Mouse (Mus musculus): ENCODE data around the gene Klhdc4. TPM values are rescaled to one million over a fixed set of nuclear protein-coding genes. Genes with fewer than 3 reads are reported as not detected.

Klhdc4 gene
- polyA plus RNA-seq, 1 experiment from 2014 or later: 54.0 TPM

- H3K27me3 ChIP-seq (replicated peaks; ENCODE audit: control insufficient read depth, insufficient read depth, low read length): no peaks in the 10 kb centered on the region
- no peak overlapping the region for H3K4me3 ChIP-seq (ENCODE audit: low read depth, low read length)
- H3K9ac ChIP-seq (ENCODE audit: low read depth, low read length): no peak overlapping the region
- H3K9me3 ChIP-seq (ENCODE audit: control insufficient read depth, low read length): no peaks in the 10 kb centered on the region
- no peaks in the 10 kb centered on the region for H3K36me3 ChIP-seq (ENCODE audit: control insufficient read depth, insufficient read depth, low read length)
- no peak overlapping the region for H3K4me2 ChIP-seq
- H3K4me1 ChIP-seq (replicated peaks; ENCODE audit: control insufficient read depth, insufficient read depth, low read length): peaks cover 18% of the 10 kb centered on the region
- DNase-seq (ENCODE audit: low spot score): no peak
- ATAC-seq (replicated peaks; ENCODE audit: low FRiP score): no peak
- WGBS: 64% methylated on average over 10 of the region's 10 CpGs
- no peak overlapping the region for H3K27ac ChIP-seq (ENCODE audit: low read depth, low read length)
Observed at GRCm38 (mm10) chr8:121847261-121847822, 18.0 kb upstream of the Klhdc4 start.

- Histone ChIP-seq H3K9ac (ENCODE audit: low read depth, low read length) (no peak overlapping the region), H3K4me2 (no peak overlapping the region), H3K27me3 (replicated peaks; ENCODE audit: control insufficient read depth, insufficient read depth, low read length) (no peaks in the 10 kb centered on the region), H3K36me3 (ENCODE audit: control insufficient read depth, insufficient read depth, low read length) (no peaks in the 10 kb centered on the region), H3K27ac (ENCODE audit: low read depth, low read length) (no peak overlapping the region), H3K4me1 (replicated peaks; ENCODE audit: control insufficient read depth, insufficient read depth, low read length) (peaks cover 13% of the 10 kb centered on the region), H3K9me3 (ENCODE audit: control insufficient read depth, low read length) (no peaks in the 10 kb centered on the region), H3K4me3 (ENCODE audit: low read depth, low read length) (no peak overlapping the region)
- DNase-seq (ENCODE audit: low spot score) (no peak), ATAC-seq (replicated peaks; ENCODE audit: low FRiP score) (no peak)
Observed at GRCm38 (mm10) chr8:121846815-121847214, 17.4 kb upstream of the Klhdc4 start.

GRCm38 (mm10) chr8:121844765-121845164 lies 15.4 kb upstream of the Klhdc4 start:
- 67% methylated on average over 5 of the region's 7 CpGs for WGBS

GRCm38 (mm10) chr8:121843184-121843733 lies 13.9 kb upstream of the Klhdc4 start:
- Histone ChIP-seq H3K4me3 (ENCODE audit: low read depth, low read length) (no peak overlapping the region), H3K4me2 (no peak overlapping the region), H3K27me3 (replicated peaks; ENCODE audit: control insufficient read depth, insufficient read depth, low read length) (no peaks in the 10 kb centered on the region), H3K9ac (ENCODE audit: low read depth, low read length) (no peak overlapping the region), H3K27ac (ENCODE audit: low read depth, low read length) (no peak overlapping the region), H3K36me3 (ENCODE audit: control insufficient read depth, insufficient read depth, low read length) (no peaks in the 10 kb centered on the region), H3K4me1 (replicated peaks; ENCODE audit: control insufficient read depth, insufficient read depth, low read length) (no peaks in the 10 kb centered on the region), H3K9me3 (ENCODE audit: control insufficient read depth, low read length) (no peaks in the 10 kb centered on the region)
- no peak for DNase-seq (ENCODE audit: low spot score)
- WGBS: 81% methylated on average over 3 of the region's 3 CpGs
- no peak for ATAC-seq (replicated peaks; ENCODE audit: low FRiP score)

More at GRCm38 (mm10) chr8:121844765-121845164, 15.4 kb upstream of the Klhdc4 start:
- H3K9me3 ChIP-seq (ENCODE audit: control insufficient read depth, low read length): no peaks in the 10 kb centered on the region
- H3K4me2 ChIP-seq: no peak overlapping the region
- no peak overlapping the region for H3K9ac ChIP-seq (ENCODE audit: low read depth, low read length)
- no peak overlapping the region for H3K4me3 ChIP-seq (ENCODE audit: low read depth, low read length)
- no peaks in the 10 kb centered on the region for H3K36me3 ChIP-seq (ENCODE audit: control insufficient read depth, insufficient read depth, low read length)
- H3K27ac ChIP-seq (ENCODE audit: low read depth, low read length): no peak overlapping the region
- no peaks in the 10 kb centered on the region for H3K4me1 ChIP-seq (replicated peaks; ENCODE audit: control insufficient read depth, insufficient read depth, low read length)
- ATAC-seq (replicated peaks; ENCODE audit: low FRiP score) (no peak), DNase-seq (ENCODE audit: low spot score) (no peak)
- no peaks in the 10 kb centered on the region for H3K27me3 ChIP-seq (replicated peaks; ENCODE audit: control insufficient read depth, insufficient read depth, low read length)

- Histone ChIP-seq H3K9me3 (ENCODE audit: control insufficient read depth, low read length) (no peaks in the 10 kb centered on the region), H3K4me1 (replicated peaks; ENCODE audit: control insufficient read depth, insufficient read depth, low read length) (no peaks in the 10 kb centered on the region), H3K36me3 (ENCODE audit: control insufficient read depth, insufficient read depth, low read length) (no peaks in the 10 kb centered on the region), H3K4me2 (no peak overlapping the region), H3K9ac (ENCODE audit: low read depth, low read length) (no peak overlapping the region), H3K27ac (ENCODE audit: low read depth, low read length) (no peak overlapping the region), H3K4me3 (ENCODE audit: low read depth, low read length) (no peak overlapping the region), H3K27me3 (replicated peaks; ENCODE audit: control insufficient read depth, insufficient read depth, low read length) (no peaks in the 10 kb centered on the region)
- ATAC-seq (replicated peaks; ENCODE audit: low FRiP score) (no peak), DNase-seq (ENCODE audit: low spot score) (no peak)
- 85% methylated on average over 8 of the region's 8 CpGs for WGBS
Observed at GRCm38 (mm10) chr8:121842064-121842955, 12.9 kb upstream of the Klhdc4 start.

- Histone ChIP-seq H3K4me3 (ENCODE audit: low read depth, low read length) (no peak overlapping the region), H3K27ac (ENCODE audit: low read depth, low read length) (no peak overlapping the region), H3K36me3 (ENCODE audit: control insufficient read depth, insufficient read depth, low read length) (no peaks in the 10 kb centered on the region), H3K9me3 (ENCODE audit: control insufficient read depth, low read length) (no peaks in the 10 kb centered on the region), H3K27me3 (replicated peaks; ENCODE audit: control insufficient read depth, insufficient read depth, low read length) (no peaks in the 10 kb centered on the region), H3K9ac (ENCODE audit: low read depth, low read length) (no peak overlapping the region), H3K4me1 (replicated peaks; ENCODE audit: control insufficient read depth, insufficient read depth, low read length) (no peaks in the 10 kb centered on the region), H3K4me2 (no peak overlapping the region)
- DNase-seq (ENCODE audit: low spot score): no peak
- 53% methylated on average over 8 of the region's 8 CpGs for WGBS
- ATAC-seq (replicated peaks; ENCODE audit: low FRiP score): peak; percentile 63
Observed at GRCm38 (mm10) chr8:121841242-121841641, 11.9 kb upstream of the Klhdc4 start.

- 0 out of 2 replicates have a peak overlapping the region, but pooled peaks have one; percentile 12 for H3K9ac ChIP-seq (ENCODE audit: low read depth, low read length)
- H3K9me3 ChIP-seq (ENCODE audit: control insufficient read depth, low read length): no peaks in the 10 kb centered on the region
- H3K4me3 ChIP-seq (ENCODE audit: low read depth, low read length): no peak overlapping the region
- H3K27me3 ChIP-seq (replicated peaks; ENCODE audit: control insufficient read depth, insufficient read depth, low read length): no peaks in the 10 kb centered on the region
- WGBS: 19% methylated on average over 6 of the region's 6 CpGs
- H3K36me3 ChIP-seq (ENCODE audit: control insufficient read depth, insufficient read depth, low read length): no peaks in the 10 kb centered on the region
- DNase-seq (ENCODE audit: low spot score) (no peak), ATAC-seq (replicated peaks; ENCODE audit: low FRiP score) (no peak; the same call in 1 of the 2 replicates)
- H3K4me1 ChIP-seq (replicated peaks; ENCODE audit: control insufficient read depth, insufficient read depth, low read length): peaks cover 9% of the 10 kb centered on the region
- no peak overlapping the region for H3K27ac ChIP-seq (ENCODE audit: low read depth, low read length)
- peak overlapping the region; percentile 23; the same call in 1 of the 2 replicates for H3K4me2 ChIP-seq
Observed at GRCm38 (mm10) chr8:121832503-121832902, 3.1 kb upstream of the Klhdc4 start.

GRCm38 (mm10) chr8:121832061-121832460 lies 2.7 kb upstream of the Klhdc4 start:
- no peaks in the 10 kb centered on the region for H3K27me3 ChIP-seq (replicated peaks; ENCODE audit: control insufficient read depth, insufficient read depth, low read length)

More at GRCm38 (mm10) chr8:121832061-121832460, 2.7 kb upstream of the Klhdc4 start:
- 76% methylated on average over 2 of the region's 2 CpGs for WGBS
- H3K36me3 ChIP-seq (ENCODE audit: control insufficient read depth, insufficient read depth, low read length): no peaks in the 10 kb centered on the region
- no peak overlapping the region for H3K27ac ChIP-seq (ENCODE audit: low read depth, low read length)
- 0 out of 2 replicates have a peak overlapping the region, but pooled peaks have one; percentile 12 for H3K9ac ChIP-seq (ENCODE audit: low read depth, low read length)
- no peak overlapping the region for H3K4me2 ChIP-seq
- ATAC-seq (replicated peaks; ENCODE audit: low FRiP score): no peak
- H3K4me1 ChIP-seq (replicated peaks; ENCODE audit: control insufficient read depth, insufficient read depth, low read length): peaks cover 9% of the 10 kb centered on the region
- H3K9me3 ChIP-seq (ENCODE audit: control insufficient read depth, low read length): no peaks in the 10 kb centered on the region
- no peak overlapping the region for H3K4me3 ChIP-seq (ENCODE audit: low read depth, low read length)
- DNase-seq (ENCODE audit: low spot score): no peak
